Mouse (Mus musculus) heart, adult 18-20 months (tissue): ENCODE results near the gene Fgd6. TPM values are rescaled to one million over a fixed set of nuclear protein-coding genes. Genes with fewer than 3 reads are reported as not detected.

Source experiments
- DNase-seq, 2 experiments: peaks; one replicate each; pipeline ENCODE4 v3.0.0; 2021 to 2022; ENCODE audit warnings: mixed read lengths in 1 of 2
- total RNA-seq, 2 experiments: library from RNA; stranded (reverse); gene quantifications; 2 replicates each; pipeline ENCODE4 v1.2.3; 2021

Gene Fgd6
- total RNA-seq, 2 experiments from 2014 or later, result 5.1 to 5.6 TPM

DNA sequence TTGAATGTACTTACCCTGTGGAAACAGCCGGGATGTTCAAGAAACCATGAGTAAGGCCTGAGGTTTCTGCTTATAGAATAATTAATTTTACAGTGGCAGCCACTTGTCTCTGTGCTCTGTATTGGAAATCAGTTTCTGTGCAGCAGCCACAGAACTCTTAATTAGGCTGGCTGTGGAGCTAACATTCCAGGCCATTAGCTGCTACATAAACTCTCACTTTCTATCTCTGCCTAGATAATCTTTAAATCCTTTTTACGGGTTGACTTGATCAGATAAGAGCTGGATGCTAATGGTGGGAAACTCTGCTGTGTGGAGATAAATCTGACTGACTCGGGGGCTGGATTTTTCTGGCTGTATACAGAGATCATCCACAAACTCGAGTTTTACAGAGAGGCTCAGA, 147.4 kb downstream of the Fgd6 start:
- no peak for DNase-seq

Other genes starting within 250 kb of the Fgd6 start
- not detected for gene Usp44, start 204.4 kb upstream of the Fgd6 start, total RNA-seq
- gene Metap2, start 138.9 kb upstream of the Fgd6 start, total RNA-seq, result 100 to 1,000 TPM; 112 to 116 TPM
- gene Vezt, start 184 bp upstream of the Fgd6 start, total RNA-seq, result 10 to 100 TPM; 36.9 to 37.7 TPM
- gene Nr2c1, start 112.0 kb downstream of the Fgd6 start, total RNA-seq, result 1 to 10 TPM; 5.2 to 7.3 TPM
- gene Ndufa12, start 162.7 kb downstream of the Fgd6 start, total RNA-seq, result 100 to 1,000 TPM; 821 to 864 TPM